Mouse (Mus musculus): ENCODE results near the gene Tnfsf14.
A peak's percentile ranks its signal among the peaks of the same experiment; 100 is the strongest.

Gene Tnfsf14

GRCm38 (mm10) chr17:57201841-57202724 lies 8.1 kb upstream of the Tnfsf14 start:
- no peak for DNase-seq

- DNase-seq: no peak
These were observed 4.3 kb upstream of the Tnfsf14 start for GRCm38 (mm10) chr17:57198252-57198651.

GRCm38 (mm10) chr17:57195326-57196010 lies 1.5 kb upstream of the Tnfsf14 start:
- no peak for DNase-seq

- no peak for DNase-seq
These were observed 794 bp upstream of the Tnfsf14 start for GRCm38 (mm10) chr17:57194771-57195170.

GRCm38 (mm10) chr17:57188510-57189192 lies 5.3 kb downstream of the Tnfsf14 start:
- no peak for DNase-seq

GRCm38 (mm10) chr17:57185641-57186040 lies 8.3 kb downstream of the Tnfsf14 start:
- DNase-seq: no peak

- no peak for DNase-seq
These were observed 11.1 kb downstream of the Tnfsf14 start for GRCm38 (mm10) chr17:57182871-57183270.

- peak in 1 of 2 experiments; percentile 33 for DNase-seq
These were observed 13.6 kb downstream of the Tnfsf14 start for GRCm38 (mm10) chr17:57180363-57180762.

GRCm38 (mm10) chr17:57173351-57173750 lies 20.6 kb downstream of the Tnfsf14 start:
- no peak for DNase-seq

GRCm38 (mm10) chr17:57172378-57172777 lies 21.6 kb downstream of the Tnfsf14 start:
- DNase-seq: no peak

- no peak for DNase-seq
These were observed 23.2 kb downstream of the Tnfsf14 start for GRCm38 (mm10) chr17:57170616-57171260.

- peak; percentile 86 to 93 for DNase-seq
These were observed 26.9 kb downstream of the Tnfsf14 start for GRCm38 (mm10) chr17:57166800-57167791.

- no peak for DNase-seq
These were observed 40.2 kb downstream of the Tnfsf14 start for GRCm38 (mm10) chr17:57153787-57154186.

- DNase-seq: no peak
These were observed 41.0 kb downstream of the Tnfsf14 start for GRCm38 (mm10) chr17:57153006-57153405.

- no peak for DNase-seq
These were observed 44.8 kb downstream of the Tnfsf14 start, which contains the start of gene Cd70 for GRCm38 (mm10) chr17:57148994-57149803. Cd70 (minus strand) TSS chr17:57149777.

GRCm38 (mm10) chr17:57148343-57148742 lies 45.6 kb downstream of the Tnfsf14 start:
- no peak for DNase-seq

GRCm38 (mm10) chr17:57145115-57145514 lies 48.9 kb downstream of the Tnfsf14 start:
- DNase-seq: no peak

GRCm38 (mm10) chr17:57143704-57144103 lies 50.3 kb downstream of the Tnfsf14 start:
- DNase-seq: no peak

GRCm38 (mm10) chr17:57139708-57140107 lies 54.3 kb downstream of the Tnfsf14 start:
- DNase-seq: no peak
